ENCODE assay signal across 8 mouse cellular contexts in the genomic region with DNA sequence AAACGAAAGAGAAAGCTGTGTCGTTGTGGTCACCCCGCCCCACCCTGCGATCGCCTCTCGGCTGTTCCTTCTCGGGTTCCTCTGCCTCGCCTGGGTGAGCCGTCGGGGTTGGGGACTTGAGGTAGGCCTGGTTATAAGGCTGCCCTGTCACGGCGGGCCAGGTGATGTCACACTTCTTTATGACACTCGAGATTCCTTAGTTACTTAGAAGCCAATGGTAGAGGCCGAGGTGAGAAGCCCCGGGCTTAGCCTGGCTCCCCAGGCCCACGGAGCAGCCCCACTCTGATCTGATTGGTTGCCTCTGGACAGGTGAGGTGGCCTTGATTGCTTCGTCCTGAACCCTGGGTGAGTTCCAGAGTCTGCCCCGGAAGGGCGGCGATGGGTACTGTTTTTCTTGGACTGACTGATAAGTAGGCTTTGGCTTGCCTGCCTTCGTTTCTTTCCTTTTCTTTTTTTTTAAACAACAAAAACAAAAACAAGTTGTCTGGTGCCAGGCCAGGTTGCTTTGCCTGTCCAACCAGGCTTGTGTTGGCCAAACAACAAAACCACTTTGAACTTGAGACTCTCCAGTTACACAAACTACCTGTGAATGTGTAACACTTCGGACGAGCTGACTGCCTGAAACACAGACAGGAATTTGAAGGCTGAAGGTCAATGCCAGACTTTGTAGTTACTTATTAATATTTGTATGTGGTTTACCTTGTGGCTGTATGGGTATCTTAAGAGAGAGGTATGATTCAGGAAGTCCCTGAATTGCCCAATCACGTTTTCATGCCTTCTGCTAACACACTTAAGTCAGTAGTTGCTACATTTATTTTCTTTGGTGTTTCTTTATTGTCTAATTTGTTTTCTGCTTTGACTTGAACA. TPM values are rescaled to one million over a fixed set of nuclear protein-coding genes. Genes with fewer than 3 reads are reported as not detected.
DNase-seq lines count a peak whose midpoint lies in the region; ATAC-seq lines count a peak whose summit lies in the region.

No protein-coding gene starts in this region.

- peak overlapping the region; percentile 94 for H3K4me2 ChIP-seq in heart, embryonic 16.5 days (ENCODE audit: low read depth, low read length)

- H3K4me3 ChIP-seq in embryonic facial prominence, embryonic 10.5 days, result peak overlapping the region; percentile 94
- peak overlapping the region; percentile 96 for H3K4me3 ChIP-seq in heart, embryonic 16.5 days (ENCODE audit: low read length)

- peak overlapping the region; percentile 94 for H3K27ac ChIP-seq in embryonic facial prominence, embryonic 10.5 days (replicated peaks)
- H3K27ac ChIP-seq in heart, embryonic 16.5 days (ENCODE audit: low read length), result peak overlapping the region; percentile 94

- no peaks in the 10 kb centered on the region for H3K27me3 ChIP-seq in embryonic facial prominence, embryonic 10.5 days (replicated peaks; ENCODE audit: low read depth, poor library complexity, severe bottlenecking)
- no peaks in the 10 kb centered on the region for H3K27me3 ChIP-seq in heart, embryonic 16.5 days (ENCODE audit: control insufficient read depth, insufficient read depth, low read length)

- peak overlapping the region; percentile 93 for H3K9ac ChIP-seq in heart, embryonic 16.5 days (ENCODE audit: low read length)

- DNase-seq in 3T3-L1 (ENCODE audit: low read depth, low spot score), result peak; percentile 61
- peak; percentile 62 for DNase-seq in ES-CJ7 (ENCODE audit: low read depth, low spot score)
- DNase-seq in embryonic facial prominence, embryonic 10.5 days (ENCODE audit: low spot score), result no peak
- peak; percentile 83 to 95 for DNase-seq in kidney, postnatal 25 days
- peak; percentile 82 for DNase-seq in yolk sac, embryonic 10.5 days (ENCODE audit: low spot score)
- DNase-seq in ovary, postnatal 14 days (ENCODE audit: low spot score), result no peak

- peaks cover 53% of the 10 kb centered on the region for H3K4me1 ChIP-seq in embryonic facial prominence, embryonic 10.5 days
- H3K4me1 ChIP-seq in heart, embryonic 16.5 days (ENCODE audit: control insufficient read depth, insufficient read depth, low read length), result peaks cover 44% of the 10 kb centered on the region

- 12% methylated on average over 24 of the region's 24 CpGs for WGBS in embryonic facial prominence, embryonic 10.5 days
- WGBS in heart, embryonic 16.5 days, result 2% methylated on average over 24 of the region's 24 CpGs

- no peaks in the 10 kb centered on the region for H3K9me3 ChIP-seq in embryonic facial prominence, embryonic 10.5 days
- H3K9me3 ChIP-seq in heart, embryonic 16.5 days (replicated peaks; ENCODE audit: control insufficient read depth, low read length), result no peaks in the 10 kb centered on the region

- ATAC-seq in heart, embryonic 16.5 days (replicated peaks; ENCODE audit: extremely low read depth, insufficient read depth, low FRiP score), result peak; percentile 15; the same call in 1 of the 2 replicates
- ATAC-seq in megakaryocyte, adult 5-6 weeks (ENCODE audit: poor library complexity, severe bottlenecking), result peak; percentile 66

- no peaks in the 10 kb centered on the region; the same call in 1 of the 2 replicates for H3K36me3 ChIP-seq in embryonic facial prominence, embryonic 10.5 days (replicated peaks)
- no peaks in the 10 kb centered on the region for H3K36me3 ChIP-seq in heart, embryonic 16.5 days (ENCODE audit: control insufficient read depth, insufficient read depth)

RNA-seq across cellular contexts. Expression of gene Tmbim6, which starts 0.9 kb away (rescaled TPM):
- polyA plus RNA-seq in embryonic facial prominence, embryonic 10.5 days (2016; fragmentation: Nextera tagmentation; extraction: Ambion mirVana), result 262 and 273 TPM in 2 replicates
- polyA plus RNA-seq in heart, embryonic 16.5 days (2015; fragmentation: Nextera tagmentation; extraction: Ambion mirVana), result 273 and 290 TPM in 2 replicates
- total RNA-seq in megakaryocyte, adult 5-6 weeks (2015), result 410 and 456 TPM in 2 replicates
- total RNA-seq in megakaryocyte, adult 5-6 weeks (2017), result 187 and 196 TPM in 2 replicates

RNA-seq across cellular contexts. Expression of gene Fmnl3, which starts 23.3 kb away (rescaled TPM):
- 24.4 and 25.6 TPM in 2 replicates for polyA plus RNA-seq in embryonic facial prominence, embryonic 10.5 days (2016; fragmentation: Nextera tagmentation; extraction: Ambion mirVana)
- 13.0 and 16.6 TPM in 2 replicates for polyA plus RNA-seq in heart, embryonic 16.5 days (2015; fragmentation: Nextera tagmentation; extraction: Ambion mirVana)
- total RNA-seq in megakaryocyte, adult 5-6 weeks (2015), result 7.9 and 10.1 TPM in 2 replicates
- 11.4 and 16.3 TPM in 2 replicates for total RNA-seq in megakaryocyte, adult 5-6 weeks (2017)

Comparison
In these comparisons a context has a peak if more than half of its experiments do, and no peak if none do; other contexts are left out.
1. DNase-seq: peak in 3T3-L1 (single experiment), ES-CJ7 (single experiment), kidney, postnatal 25 days (2 of 2) and yolk sac, embryonic 10.5 days (single experiment); none in embryonic facial prominence, embryonic 10.5 days (single experiment) and ovary, postnatal 14 days (single experiment).